Mouse (Mus musculus): ENCODE results near the gene Ets1. TPM values are rescaled to one million over a fixed set of nuclear protein-coding genes. Genes with fewer than 3 reads are reported as not detected.

Gene Ets1
- polyA plus RNA-seq, 1 experiment from 2014 or later: 9.9 TPM

GRCm38 (mm10) chr9:32717931-32718820 is 82.2 kb downstream of the Ets1 start:
- H3K4me2 ChIP-seq (replicated peaks; ENCODE audit: low read depth): no peak overlapping the region
- H3K9me3 ChIP-seq (ENCODE audit: control insufficient read depth, low read length): no peaks in the 10 kb centered on the region
- WGBS: 40% methylated on average over 9 of the region's 9 CpGs
- no peak for TF ChIP-seq CTCF (IDR thresholded peaks at IDR 0.05; ENCODE audit: low read depth)
- TF ChIP-seq EP300 (optimal IDR thresholded peaks at IDR 0.05): no peak
- DNase-seq (ENCODE audit: low spot score): no peak
- no peaks in the 10 kb centered on the region for H3K27me3 ChIP-seq (ENCODE audit: control insufficient read depth, insufficient read depth, low read length)
- H3K36me3 ChIP-seq (ENCODE audit: control insufficient read depth, insufficient read depth, low read length): no peaks in the 10 kb centered on the region
- no peak overlapping the region for H3K9ac ChIP-seq (ENCODE audit: low read length)
- H3K4me3 ChIP-seq (ENCODE audit: low read depth, low read length): no peak overlapping the region
- no peak for ATAC-seq (ENCODE audit: low FRiP score, low TSS enrichment)
- H3K27ac ChIP-seq (replicated peaks): peak overlapping the region; percentile 58
- H3K4me1 ChIP-seq (replicated peaks; ENCODE audit: control insufficient read depth, insufficient read depth): peaks cover 3% of the 10 kb centered on the region; the same call in 1 of the 2 replicates

- no peak for TF ChIP-seq CTCF (IDR thresholded peaks at IDR 0.05; ENCODE audit: low read depth)
- TF ChIP-seq EP300 (optimal IDR thresholded peaks at IDR 0.05): no peak
- Histone ChIP-seq H3K4me2 (replicated peaks; ENCODE audit: low read depth) (no peak overlapping the region), H3K4me3 (ENCODE audit: low read depth, low read length) (no peak overlapping the region), H3K27me3 (ENCODE audit: control insufficient read depth, insufficient read depth, low read length) (no peaks in the 10 kb centered on the region), H3K27ac (replicated peaks) (no peak overlapping the region), H3K4me1 (replicated peaks; ENCODE audit: control insufficient read depth, insufficient read depth) (peaks cover 3% of the 10 kb centered on the region; the same call in 1 of the 2 replicates), H3K9me3 (ENCODE audit: control insufficient read depth, low read length) (no peaks in the 10 kb centered on the region), H3K36me3 (ENCODE audit: control insufficient read depth, insufficient read depth, low read length) (no peaks in the 10 kb centered on the region), H3K9ac (ENCODE audit: low read length) (no peak overlapping the region)
- 81% methylated on average over 4 of the region's 4 CpGs for WGBS
- ATAC-seq (ENCODE audit: low FRiP score, low TSS enrichment) (no peak), DNase-seq (ENCODE audit: low spot score) (no peak)
Observed at GRCm38 (mm10) chr9:32718868-32719267, 82.8 kb downstream of the Ets1 start.

GRCm38 (mm10) chr9:32719941-32720263 is 83.9 kb downstream of the Ets1 start:
- 59% methylated on average over 3 of the region's 3 CpGs for WGBS
- ATAC-seq (ENCODE audit: low FRiP score, low TSS enrichment): no peak

GRCm38 (mm10) chr9:32720264-32721031 is 84.4 kb downstream of the Ets1 start:
- ATAC-seq (ENCODE audit: low FRiP score, low TSS enrichment): no peak
- H3K9me3 ChIP-seq (ENCODE audit: control insufficient read depth, low read length): no peaks in the 10 kb centered on the region
- no peak for DNase-seq (ENCODE audit: low spot score)
- no peak overlapping the region for H3K4me2 ChIP-seq (replicated peaks; ENCODE audit: low read depth)
- WGBS: 45% methylated on average over 12 of the region's 12 CpGs
- no peak overlapping the region for H3K27ac ChIP-seq (replicated peaks)
- TF ChIP-seq EP300 (optimal IDR thresholded peaks at IDR 0.05) (no peak), CTCF (IDR thresholded peaks at IDR 0.05; ENCODE audit: low read depth) (no peak)
- H3K27me3 ChIP-seq (ENCODE audit: control insufficient read depth, insufficient read depth, low read length): no peaks in the 10 kb centered on the region
- peaks cover 3% of the 10 kb centered on the region; the same call in 1 of the 2 replicates for H3K4me1 ChIP-seq (replicated peaks; ENCODE audit: control insufficient read depth, insufficient read depth)
- no peak overlapping the region for H3K9ac ChIP-seq (ENCODE audit: low read length)
- no peak overlapping the region for H3K4me3 ChIP-seq (ENCODE audit: low read depth, low read length)
- H3K36me3 ChIP-seq (ENCODE audit: control insufficient read depth, insufficient read depth, low read length): no peaks in the 10 kb centered on the region

More at GRCm38 (mm10) chr9:32719941-32720263, 83.9 kb downstream of the Ets1 start:
- Histone ChIP-seq H3K27ac (replicated peaks) (no peak overlapping the region), H3K36me3 (ENCODE audit: control insufficient read depth, insufficient read depth, low read length) (no peaks in the 10 kb centered on the region), H3K9ac (ENCODE audit: low read length) (no peak overlapping the region), H3K9me3 (ENCODE audit: control insufficient read depth, low read length) (no peaks in the 10 kb centered on the region), H3K4me1 (replicated peaks; ENCODE audit: control insufficient read depth, insufficient read depth) (peaks cover 3% of the 10 kb centered on the region; the same call in 1 of the 2 replicates), H3K27me3 (ENCODE audit: control insufficient read depth, insufficient read depth, low read length) (no peaks in the 10 kb centered on the region), H3K4me2 (replicated peaks; ENCODE audit: low read depth) (no peak overlapping the region), H3K4me3 (ENCODE audit: low read depth, low read length) (no peak overlapping the region)
- TF ChIP-seq CTCF (IDR thresholded peaks at IDR 0.05; ENCODE audit: low read depth) (no peak), EP300 (optimal IDR thresholded peaks at IDR 0.05) (no peak)
- DNase-seq (ENCODE audit: low spot score): no peak

- ATAC-seq (ENCODE audit: low FRiP score, low TSS enrichment) (no peak), DNase-seq (ENCODE audit: low spot score) (no peak)
- Histone ChIP-seq H3K27ac (replicated peaks) (no peak overlapping the region), H3K4me2 (replicated peaks; ENCODE audit: low read depth) (no peak overlapping the region), H3K36me3 (ENCODE audit: control insufficient read depth, insufficient read depth, low read length) (no peaks in the 10 kb centered on the region), H3K4me1 (replicated peaks; ENCODE audit: control insufficient read depth, insufficient read depth) (peaks cover 3% of the 10 kb centered on the region; the same call in 1 of the 2 replicates), H3K27me3 (ENCODE audit: control insufficient read depth, insufficient read depth, low read length) (no peaks in the 10 kb centered on the region), H3K9me3 (ENCODE audit: control insufficient read depth, low read length) (no peaks in the 10 kb centered on the region), H3K9ac (ENCODE audit: low read length) (no peak overlapping the region), H3K4me3 (ENCODE audit: low read depth, low read length) (no peak overlapping the region)
- WGBS: 52% methylated on average over 2 of the region's 2 CpGs
- TF ChIP-seq CTCF (IDR thresholded peaks at IDR 0.05; ENCODE audit: low read depth) (no peak), EP300 (optimal IDR thresholded peaks at IDR 0.05) (no peak)
Observed at GRCm38 (mm10) chr9:32721081-32721480, 85.1 kb downstream of the Ets1 start.

Data from stomach, postnatal 0 days (tissue).